Comparison of ENCODE assay signal across 21 mouse cellular contexts in the genomic region with DNA sequence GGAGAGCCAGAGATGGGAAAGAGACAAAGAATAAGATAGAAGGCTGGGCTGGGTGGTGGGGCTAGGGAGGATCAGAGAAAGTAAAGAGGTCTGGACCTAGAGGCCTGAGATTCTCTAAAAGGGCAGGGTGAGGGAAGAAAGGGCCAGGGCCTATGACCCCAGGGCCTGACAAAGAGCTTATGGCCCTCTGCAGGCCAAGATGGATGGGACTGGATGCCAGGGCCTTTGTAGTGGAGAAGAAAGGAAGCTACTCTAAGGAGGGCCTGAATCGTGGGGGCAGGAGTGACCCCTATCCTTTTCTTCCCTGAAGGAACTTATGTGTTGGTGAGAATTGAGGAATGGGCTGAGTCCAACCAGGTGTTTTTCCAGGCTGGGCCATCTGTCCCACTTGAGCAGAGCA. TPM values are rescaled to one million over a fixed set of nuclear protein-coding genes. Genes with fewer than 3 reads are reported as not detected.
A peak's percentile ranks its signal among the peaks of the same experiment; 100 is the strongest.
DNase-seq lines count a peak whose midpoint lies in the region; ATAC-seq lines count a peak whose summit lies in the region.
"Had no signal": no experiment of that assay in that cellular context is flagged by ENCODE, and none has a peak within 500 bp of the region (broad histone marks: within the 10 kb centered on the region; RNA-seq: fewer than 3 reads in every experiment).

No protein-coding gene starts in this region.

- H3K4me3 ChIP-seq in heart, embryonic 10.5 days: no peak overlapping the region
- H3K4me3 ChIP-seq in midbrain, embryonic 10.5 days: peak overlapping the region; percentile 18; the same call in 1 of the 2 replicates
- H3K4me3 ChIP-seq in midbrain, embryonic 15.5 days: no peak overlapping the region
- H3K4me3 ChIP-seq in embryonic facial prominence, embryonic 10.5 days: peak overlapping the region; percentile 61
- H3K4me3 ChIP-seq in limb, embryonic 15.5 days: no peak overlapping the region
- H3K4me3 ChIP-seq: heart, embryonic 15.5 days; hindbrain, embryonic 13.5 days; intestine, embryonic 15.5 days; liver, embryonic 15.5 days; megakaryocyte, embryonic 14.5 days had no signal

- DNase-seq in heart, embryonic 10.5 days (ENCODE audit: low spot score): no peak
- DNase-seq in heart, postnatal 36 days: no peak
- peak; percentile 54 for DNase-seq in midbrain, embryonic 10.5 days (ENCODE audit: low spot score)
- DNase-seq in embryonic facial prominence, embryonic 10.5 days (ENCODE audit: low spot score): no peak
- DNase-seq in urinary bladder, postnatal 25 days (ENCODE audit: low spot score): no peak
- no peak for DNase-seq in lung, postnatal 14 days
- DNase-seq: adrenal gland, postnatal 10 days; B cell, adult 2 months; cerebellum, adult 11 months; cerebellum, postnatal 36 days; heart, adult 11 months; lung, postnatal 10 days had no signal

- H3K27me3 ChIP-seq in heart, embryonic 10.5 days (ENCODE audit: insufficient read depth, poor library complexity, severe bottlenecking): peaks cover 10% of the 10 kb centered on the region; the same call in 1 of the 2 replicates
- peaks cover 3% of the 10 kb centered on the region; the same call in 1 of the 2 replicates for H3K27me3 ChIP-seq in midbrain, embryonic 10.5 days (ENCODE audit: low read depth, poor library complexity, severe bottlenecking)
- no peaks in the 10 kb centered on the region for H3K27me3 ChIP-seq in midbrain, embryonic 15.5 days (replicated peaks)
- H3K27me3 ChIP-seq in embryonic facial prominence, embryonic 10.5 days (replicated peaks; ENCODE audit: low read depth, poor library complexity, severe bottlenecking): peaks cover 5% of the 10 kb centered on the region; the same call in 1 of the 2 replicates
- no peaks in the 10 kb centered on the region for H3K27me3 ChIP-seq in limb, embryonic 15.5 days
- H3K27me3 ChIP-seq: hindbrain, embryonic 13.5 days had no signal

- 18% methylated on average over 1 of the region's 1 CpGs for WGBS in heart, embryonic 10.5 days
- WGBS in midbrain, embryonic 10.5 days: 0% methylated on average over 1 of the region's 1 CpGs
- WGBS in midbrain, embryonic 15.5 days: 14% methylated on average over 1 of the region's 1 CpGs
- WGBS in embryonic facial prominence, embryonic 10.5 days: 3% methylated on average over 1 of the region's 1 CpGs
- 16% methylated on average over 1 of the region's 1 CpGs for WGBS in limb, embryonic 15.5 days

- 0 out of 2 replicates have a peak, but pooled peaks cover 5% of the 10 kb centered on the region for H3K36me3 ChIP-seq in heart, embryonic 10.5 days
- peaks cover 23% of the 10 kb centered on the region for H3K36me3 ChIP-seq in midbrain, embryonic 10.5 days
- no peaks in the 10 kb centered on the region for H3K36me3 ChIP-seq in midbrain, embryonic 15.5 days (replicated peaks)
- H3K36me3 ChIP-seq in embryonic facial prominence, embryonic 10.5 days (replicated peaks): peaks cover 23% of the 10 kb centered on the region
- H3K36me3 ChIP-seq in limb, embryonic 15.5 days: peaks cover 16% of the 10 kb centered on the region
- H3K36me3 ChIP-seq: heart, embryonic 15.5 days; hindbrain, embryonic 13.5 days; intestine, embryonic 15.5 days; liver, embryonic 15.5 days had no signal

- no peaks in the 10 kb centered on the region for H3K9me3 ChIP-seq in heart, embryonic 10.5 days
- no peaks in the 10 kb centered on the region for H3K9me3 ChIP-seq in midbrain, embryonic 10.5 days (replicated peaks)
- no peaks in the 10 kb centered on the region for H3K9me3 ChIP-seq in midbrain, embryonic 15.5 days
- no peaks in the 10 kb centered on the region for H3K9me3 ChIP-seq in embryonic facial prominence, embryonic 10.5 days
- no peaks in the 10 kb centered on the region for H3K9me3 ChIP-seq in limb, embryonic 15.5 days
- H3K9me3 ChIP-seq: heart, embryonic 15.5 days; hindbrain, embryonic 13.5 days; intestine, embryonic 15.5 days; liver, embryonic 15.5 days; megakaryocyte, embryonic 14.5 days had no signal

- H3K4me1 ChIP-seq in heart, embryonic 10.5 days: peaks cover 36% of the 10 kb centered on the region
- peaks cover 64% of the 10 kb centered on the region for H3K4me1 ChIP-seq in midbrain, embryonic 10.5 days
- H3K4me1 ChIP-seq in midbrain, embryonic 15.5 days: peaks cover 14% of the 10 kb centered on the region
- H3K4me1 ChIP-seq in embryonic facial prominence, embryonic 10.5 days: peaks cover 50% of the 10 kb centered on the region
- peaks cover 36% of the 10 kb centered on the region for H3K4me1 ChIP-seq in limb, embryonic 15.5 days

- no peak for ATAC-seq in midbrain, embryonic 15.5 days (replicated peaks)
- no peak for ATAC-seq in limb, embryonic 15.5 days (ENCODE audit: insufficient number of reproducible peaks, low FRiP score, low TSS enrichment, low read depth)
- ATAC-seq: intestine, embryonic 15.5 days had no signal

- intact Hi-C loops in heart, postnatal 36 days (cut with DNase I): no loop called here

- peak overlapping the region; percentile 72 for H3K27ac ChIP-seq in heart, embryonic 10.5 days
- peak overlapping the region; percentile 95 for H3K27ac ChIP-seq in midbrain, embryonic 10.5 days (replicated peaks)
- H3K27ac ChIP-seq in midbrain, embryonic 15.5 days: no peak overlapping the region
- H3K27ac ChIP-seq in embryonic facial prominence, embryonic 10.5 days (replicated peaks): peak overlapping the region; percentile 94
- peak overlapping the region; percentile 97; the same call in 1 of the 2 replicates for H3K27ac ChIP-seq in limb, embryonic 15.5 days
- H3K27ac ChIP-seq: heart, embryonic 15.5 days; hindbrain, embryonic 13.5 days; intestine, embryonic 15.5 days; liver, embryonic 15.5 days had no signal

- no peak overlapping the region for H3K4me2 ChIP-seq in midbrain, embryonic 15.5 days
- H3K4me2 ChIP-seq in limb, embryonic 15.5 days: no peak overlapping the region
- H3K4me2 ChIP-seq: heart, embryonic 15.5 days; hindbrain, embryonic 13.5 days; intestine, embryonic 15.5 days; liver, embryonic 15.5 days had no signal

- H3K9ac ChIP-seq in midbrain, embryonic 15.5 days: no peak overlapping the region
- H3K9ac ChIP-seq in limb, embryonic 15.5 days: no peak overlapping the region
- H3K9ac ChIP-seq: heart, embryonic 15.5 days; hindbrain, embryonic 13.5 days; intestine, embryonic 15.5 days; liver, embryonic 15.5 days had no signal

RNA-seq across cellular contexts. Expression of gene Crabp2, which starts 9.6 kb away (rescaled TPM):
- 35.8 and 126 TPM in 2 replicates for polyA plus RNA-seq in heart, embryonic 10.5 days (2016; fragmentation: Nextera tagmentation; extraction: Ambion mirVana)
- total RNA-seq in heart, postnatal 36 days (2021): not detected
- polyA plus RNA-seq in midbrain, embryonic 10.5 days (2016; fragmentation: Nextera tagmentation; extraction: Ambion mirVana): 562 and 684 TPM in 2 replicates
- polyA plus RNA-seq in midbrain, embryonic 15.5 days (2015; fragmentation: Nextera tagmentation; extraction: Ambion mirVana): 44.8 and 52.1 TPM in 2 replicates
- 686 and 800 TPM in 2 replicates for polyA plus RNA-seq in embryonic facial prominence, embryonic 10.5 days (2016; fragmentation: Nextera tagmentation; extraction: Ambion mirVana)
- polyA plus RNA-seq in limb, embryonic 15.5 days (2015; fragmentation: Nextera tagmentation; extraction: Ambion mirVana): 249 and 274 TPM in 2 replicates
- total RNA-seq: gastrocnemius, adult 8-10 months had no signal
- polyA plus RNA-seq: small intestine, adult 2 months had no signal

RNA-seq across cellular contexts. Expression of gene Nes, which starts 12.8 kb away (rescaled TPM):
- polyA plus RNA-seq in heart, embryonic 10.5 days (2016; fragmentation: Nextera tagmentation; extraction: Ambion mirVana): 25.0 and 28.8 TPM in 2 replicates
- 10 to 100 TPM; 18.7 to 22.7 TPM for total RNA-seq in heart, postnatal 36 days (2021)
- 125 and 158 TPM in 2 replicates for polyA plus RNA-seq in midbrain, embryonic 10.5 days (2016; fragmentation: Nextera tagmentation; extraction: Ambion mirVana)
- 33.0 and 40.7 TPM in 2 replicates for polyA plus RNA-seq in midbrain, embryonic 15.5 days (2015; fragmentation: Nextera tagmentation; extraction: Ambion mirVana)
- 35.3 and 46.2 TPM in 2 replicates for polyA plus RNA-seq in embryonic facial prominence, embryonic 10.5 days (2016; fragmentation: Nextera tagmentation; extraction: Ambion mirVana)
- polyA plus RNA-seq in limb, embryonic 15.5 days (2015; fragmentation: Nextera tagmentation; extraction: Ambion mirVana): 26.6 and 37.2 TPM in 2 replicates

RNA-seq across cellular contexts. Expression of gene Rrnad1, which starts 27.5 kb away (rescaled TPM):
- polyA plus RNA-seq in heart, embryonic 10.5 days (2016; fragmentation: Nextera tagmentation; extraction: Ambion mirVana): 16.8 and 21.0 TPM in 2 replicates
- total RNA-seq in heart, postnatal 36 days (2021): 1 to 10 TPM; 4.8 to 5.2 TPM
- polyA plus RNA-seq in midbrain, embryonic 10.5 days (2016; fragmentation: Nextera tagmentation; extraction: Ambion mirVana): 18.6 and 21.6 TPM in 2 replicates
- 23.0 and 23.2 TPM in 2 replicates for polyA plus RNA-seq in midbrain, embryonic 15.5 days (2015; fragmentation: Nextera tagmentation; extraction: Ambion mirVana)
- 20.6 and 21.5 TPM in 2 replicates for polyA plus RNA-seq in embryonic facial prominence, embryonic 10.5 days (2016; fragmentation: Nextera tagmentation; extraction: Ambion mirVana)
- 18.4 and 18.5 TPM in 2 replicates for polyA plus RNA-seq in limb, embryonic 15.5 days (2015; fragmentation: Nextera tagmentation; extraction: Ambion mirVana)

RNA-seq across cellular contexts. Expression of gene Isg20l2, which starts 27.9 kb away (rescaled TPM):
- polyA plus RNA-seq in heart, embryonic 10.5 days (2016; fragmentation: Nextera tagmentation; extraction: Ambion mirVana): 39.6 and 55.1 TPM in 2 replicates
- total RNA-seq in heart, postnatal 36 days (2021): 10 to 100 TPM; 10.2 to 12.3 TPM
- 81.6 and 81.9 TPM in 2 replicates for polyA plus RNA-seq in midbrain, embryonic 10.5 days (2016; fragmentation: Nextera tagmentation; extraction: Ambion mirVana)
- 30.5 and 34.9 TPM in 2 replicates for polyA plus RNA-seq in midbrain, embryonic 15.5 days (2015; fragmentation: Nextera tagmentation; extraction: Ambion mirVana)
- 78.0 and 81.3 TPM in 2 replicates for polyA plus RNA-seq in embryonic facial prominence, embryonic 10.5 days (2016; fragmentation: Nextera tagmentation; extraction: Ambion mirVana)
- 48.5 and 56.0 TPM in 2 replicates for polyA plus RNA-seq in limb, embryonic 15.5 days (2015; fragmentation: Nextera tagmentation; extraction: Ambion mirVana)

RNA-seq across cellular contexts. Expression of gene Mrpl24, which starts 38.8 kb away (rescaled TPM):
- polyA plus RNA-seq in heart, embryonic 10.5 days (2016; fragmentation: Nextera tagmentation; extraction: Ambion mirVana): 64.2 and 71.3 TPM in 2 replicates
- 10 to 100 TPM; 69.5 to 75.1 TPM for total RNA-seq in heart, postnatal 36 days (2021)
- 78.3 and 81.6 TPM in 2 replicates for polyA plus RNA-seq in midbrain, embryonic 10.5 days (2016; fragmentation: Nextera tagmentation; extraction: Ambion mirVana)
- 51.5 and 55.4 TPM in 2 replicates for polyA plus RNA-seq in midbrain, embryonic 15.5 days (2015; fragmentation: Nextera tagmentation; extraction: Ambion mirVana)
- polyA plus RNA-seq in embryonic facial prominence, embryonic 10.5 days (2016; fragmentation: Nextera tagmentation; extraction: Ambion mirVana): 78.4 and 79.3 TPM in 2 replicates
- polyA plus RNA-seq in limb, embryonic 15.5 days (2015; fragmentation: Nextera tagmentation; extraction: Ambion mirVana): 62.9 and 64.3 TPM in 2 replicates

Comparison
In these comparisons a context has a peak if more than half of its experiments do, and no peak if none do; other contexts are left out.
1. H3K4me3 ChIP-seq: peak in midbrain, embryonic 10.5 days (single experiment) and embryonic facial prominence, embryonic 10.5 days (single experiment); none in heart, embryonic 10.5 days (single experiment), midbrain, embryonic 15.5 days (single experiment) and limb, embryonic 15.5 days (single experiment).